8 mouse cellular contexts compared by ENCODE assay signal in the genomic region with DNA sequence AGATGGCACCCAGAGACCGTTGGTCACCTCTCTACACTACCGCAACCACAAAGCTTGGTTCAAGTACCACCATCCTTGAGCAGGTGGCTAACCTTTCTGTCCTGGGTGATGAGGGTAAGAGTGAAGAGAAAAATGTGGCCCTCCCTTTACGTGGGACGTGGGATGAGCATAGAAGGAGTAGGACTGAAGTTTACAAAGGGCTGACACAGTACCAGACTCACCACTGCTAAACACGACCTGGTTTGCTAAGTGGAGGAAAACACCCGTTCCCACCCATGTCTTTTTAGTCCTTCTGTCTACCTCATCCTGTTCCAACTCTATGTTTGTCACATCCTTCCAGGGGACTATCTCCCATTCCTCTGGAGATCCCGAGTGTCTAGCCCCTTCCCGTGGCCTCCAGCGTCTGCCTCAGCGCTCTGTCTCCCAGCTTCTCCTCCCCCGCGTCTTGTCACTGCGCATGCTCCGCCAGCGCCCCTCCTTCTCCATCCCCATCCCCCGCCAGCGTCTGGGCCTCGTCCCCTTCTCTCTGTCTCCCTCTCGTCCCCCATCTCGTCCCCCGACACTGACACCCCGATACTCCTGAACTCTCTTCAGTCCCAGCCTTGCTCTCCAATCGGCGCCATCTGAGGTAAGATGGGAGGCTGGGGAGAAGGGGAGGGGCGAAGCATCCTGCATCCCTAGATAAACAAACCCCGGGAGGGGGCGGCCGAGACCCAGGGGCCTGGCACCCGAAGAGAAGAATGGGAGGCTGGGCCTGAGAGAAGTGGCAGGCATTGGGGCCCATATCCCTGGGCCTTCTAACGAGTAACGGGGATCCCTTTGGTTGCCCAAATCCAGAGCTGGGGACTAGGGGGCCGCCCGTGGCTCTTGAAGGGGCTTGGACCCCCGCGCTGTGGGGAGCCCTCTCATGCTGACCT. TPM values are rescaled to one million over a fixed set of nuclear protein-coding genes. Genes with fewer than 3 reads are reported as not detected.
DNase-seq lines count a peak whose midpoint lies in the region; ATAC-seq and TF ChIP-seq lines count a peak whose summit lies in the region.

A gene (plus strand): TSS at position 514 of the 917 bp plus-strand sequence.

- peaks cover 19% of the 10 kb centered on the region for H3K27me3 ChIP-seq in C2C12 (ENCODE audit: control insufficient read depth, insufficient read depth, insufficient read length)
- H3K27me3 ChIP-seq in heart, embryonic 12.5 days (replicated peaks), result peaks cover 5% of the 10 kb centered on the region; the same call in 1 of the 2 replicates
- H3K27me3 ChIP-seq in liver, embryonic 14.5 days (ENCODE audit: control insufficient read depth, insufficient read depth, low read length), result no peaks in the 10 kb centered on the region

- H3K79me3 ChIP-seq in C2C12 (ENCODE audit: low read depth), result no peaks in the 10 kb centered on the region

- H3K79me2 ChIP-seq in C2C12 (ENCODE audit: control insufficient read depth, insufficient read depth), result no peaks in the 10 kb centered on the region

- TF ChIP-seq POLR2A in embryonic fibroblast, embryonic 13.5 days (IDR thresholded peaks at IDR 0.05; ENCODE audit: low read depth, low read length), result peak; percentile 98

- peak within 1 kb of the TSS; percentile 62 for H3K9ac ChIP-seq in heart, embryonic 12.5 days
- H3K9ac ChIP-seq in liver, embryonic 14.5 days (replicated peaks), result no peak within 1 kb of the TSS

- ATAC-seq in heart, embryonic 12.5 days (ENCODE audit: insufficient number of reproducible peaks, low FRiP score), result peak; percentile 30; the same call in 1 of the 2 replicates
- no peak for ATAC-seq in liver, embryonic 14.5 days (ENCODE audit: insufficient read depth)

- TF ChIP-seq CTCF in C2C12 (IDR thresholded peaks at IDR 0.05; ENCODE audit: control insufficient read depth, insufficient read depth, insufficient read length), result no peak
- TF ChIP-seq CTCF in embryonic fibroblast, embryonic 13.5 days (IDR thresholded peaks at IDR 0.05; ENCODE audit: borderline replicate concordance, insufficient read depth, low read length), result no peak
- TF ChIP-seq CTCF in liver, embryonic 14.5 days (IDR thresholded peaks at IDR 0.05; ENCODE audit: low read depth), result no peak

- no peaks in the 10 kb centered on the region for H3K36me3 ChIP-seq in C2C12 (ENCODE audit: control insufficient read depth, insufficient read depth)
- H3K36me3 ChIP-seq in heart, embryonic 12.5 days, result peaks cover 4% of the 10 kb centered on the region; the same call in 1 of the 2 replicates
- H3K36me3 ChIP-seq in liver, embryonic 14.5 days (replicated peaks; ENCODE audit: control insufficient read depth, insufficient read depth, low read depth), result no peaks in the 10 kb centered on the region

- no peaks in the 10 kb centered on the region for H3K9me3 ChIP-seq in heart, embryonic 12.5 days (replicated peaks)
- H3K9me3 ChIP-seq in liver, embryonic 14.5 days (ENCODE audit: control insufficient read depth, low read length), result no peaks in the 10 kb centered on the region

- H3K27ac ChIP-seq in embryonic fibroblast, embryonic 13.5 days (ENCODE audit: insufficient read depth, low read length), result peak within 1 kb of the TSS; percentile 6; the same call in 1 of the 2 replicates
- H3K27ac ChIP-seq in heart, embryonic 12.5 days (ENCODE audit: poor library complexity, severe bottlenecking), result no peak within 1 kb of the TSS
- H3K27ac ChIP-seq in liver, embryonic 14.5 days, result no peak within 1 kb of the TSS

- 7% methylated on average over 35 of the region's 35 CpGs for WGBS in heart, embryonic 12.5 days
- 10% methylated on average over 35 of the region's 35 CpGs for WGBS in liver, embryonic 14.5 days (ENCODE audit: insufficient replicate concordance)

- H3K4me1 ChIP-seq in embryonic fibroblast, embryonic 13.5 days (ENCODE audit: control insufficient read depth, insufficient read depth, low read length), result peaks cover 3% of the 10 kb centered on the region; the same call in 1 of the 2 replicates
- H3K4me1 ChIP-seq in heart, embryonic 12.5 days (replicated peaks), result peaks cover 13% of the 10 kb centered on the region; the same call in 1 of the 2 replicates
- no peaks in the 10 kb centered on the region for H3K4me1 ChIP-seq in liver, embryonic 14.5 days (replicated peaks; ENCODE audit: control insufficient read depth in 2 of 2, insufficient read depth in 2 of 2, low read length in 1 of 2)

- H3K4me2 ChIP-seq in heart, embryonic 12.5 days, result peak within 1 kb of the TSS; percentile 66
- no peak within 1 kb of the TSS for H3K4me2 ChIP-seq in liver, embryonic 14.5 days (ENCODE audit: low read depth)

- H3ac ChIP-seq in C2C12 (ENCODE audit: control insufficient read depth, insufficient read length, low read depth), result peak within 1 kb of the TSS; percentile 61

- H3K4me3 ChIP-seq in C2C12 (ENCODE audit: insufficient read depth, poor library complexity, severe bottlenecking), result peak within 1 kb of the TSS; percentile 26
- H3K4me3 ChIP-seq in embryonic fibroblast, embryonic 13.5 days (ENCODE audit: insufficient read depth, low read length), result peak within 1 kb of the TSS; percentile 95
- peak within 1 kb of the TSS; percentile 59 for H3K4me3 ChIP-seq in heart, embryonic 12.5 days
- peak within 1 kb of the TSS; percentile 23 to 27; a peak in 3 of 4 replicates for H3K4me3 ChIP-seq in liver, embryonic 14.5 days (ENCODE audit: insufficient read depth in 1 of 2, low read depth in 2 of 2, low read length in 2 of 2)

- peak; percentile 59 to 74 for DNase-seq in adrenal gland, postnatal 36 days
- DNase-seq in layer of hippocampus, adult 11-12 months (ENCODE audit: low spot score), result peak; percentile 91
- DNase-seq in liver, embryonic 14.5 days (ENCODE audit: low read depth in 3 of 3, low spot score in 3 of 3), result no peak
- peak; percentile 75 for DNase-seq in ovary, postnatal 36 days (ENCODE audit: low spot score)
- peak; percentile 46 to 68 for DNase-seq in urinary bladder, postnatal 36 days (ENCODE audit: low spot score in 2 of 2)

- TF ChIP-seq EP300 in liver, embryonic 14.5 days (IDR thresholded peaks at IDR 0.05; ENCODE audit: low read depth), result no peak

TF ChIP-seq in C2C12, 6 proteins besides CTCF, POLR2A, EP300 and RAD21:
- no peak for TF ChIP-seq MAX (IDR thresholded peaks at IDR 0.05)
TF ChIP-seq in C2C12: peak in this region for 0.

RNA-seq across cellular contexts. Expression of the gene that starts here (rescaled TPM):
- 40.6 TPM for polyA plus RNA-seq in C2C12 (2012; fragmentation: generic; extraction: Trizol)
- total RNA-seq in adrenal gland, postnatal 36 days (2021), result 10 to 100 TPM; 16.6 to 18.3 TPM
- polyA plus RNA-seq in embryonic fibroblast, embryonic 13.5 days (2011; ENCODE audit: insufficient read length, low read depth, missing spikeins), result 124 and 149 TPM in 2 replicates
- polyA plus RNA-seq in heart, embryonic 12.5 days (2016; fragmentation: Nextera tagmentation; extraction: Ambion mirVana), result 17.2 and 20.2 TPM in 2 replicates
- 1.0 and 2.1 TPM in 2 replicates for polyA plus RNA-seq in liver, embryonic 14.5 days (2012; rRNA removed)
- polyA plus RNA-seq in liver, embryonic 14.5 days (2014; fragmentation: Nextera tagmentation; extraction: Ambion mirVana), result 0.71 and 0.86 TPM in 2 replicates

Comparison
In these comparisons a context has a peak if more than half of its experiments do, and no peak if none do; other contexts are left out.
1. H3K4me3 ChIP-seq: peak in every context shown above with its lines; median percentile 95 in embryonic fibroblast, embryonic 13.5 days; 59 in heart, embryonic 12.5 days; 26 in C2C12; 25 in liver, embryonic 14.5 days.
2. DNase-seq: peak in adrenal gland, postnatal 36 days (2 of 2), layer of hippocampus, adult 11-12 months (single experiment), ovary, postnatal 36 days (single experiment) and urinary bladder, postnatal 36 days (2 of 2); none in liver, embryonic 14.5 days (0 of 3).